Mouse (Mus musculus) thymus, adult 18-20 months (tissue): ENCODE results near the gene S100a16.

Experiments
- DNase-seq, 2 experiments: peaks; one replicate each; pipeline ENCODE4 v3.0.0; 2022; ENCODE audit warnings: mixed read lengths in 2 of 2

Gene S100a16

DNA sequence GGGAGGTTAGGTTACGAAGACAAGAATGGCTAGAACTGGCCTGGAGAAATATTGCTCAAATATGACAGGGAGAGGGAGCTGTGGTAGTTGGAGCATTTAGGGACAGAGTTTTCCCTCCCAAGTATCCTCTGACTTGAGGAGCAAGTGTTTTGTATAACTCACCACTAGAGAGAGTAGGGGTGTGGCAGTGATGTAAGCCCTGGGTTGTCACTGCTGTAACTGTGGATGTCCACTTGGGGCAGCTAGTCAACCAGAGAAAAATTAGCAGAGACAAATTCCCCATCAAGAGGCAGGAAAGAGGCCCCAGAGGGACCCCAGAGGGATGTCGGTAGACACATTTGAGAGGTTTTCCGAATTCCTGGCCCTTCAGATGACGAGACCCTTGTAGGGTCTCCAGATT lies 11.6 kb upstream of the S100a16 start:
- DNase-seq = no peak

DNA sequence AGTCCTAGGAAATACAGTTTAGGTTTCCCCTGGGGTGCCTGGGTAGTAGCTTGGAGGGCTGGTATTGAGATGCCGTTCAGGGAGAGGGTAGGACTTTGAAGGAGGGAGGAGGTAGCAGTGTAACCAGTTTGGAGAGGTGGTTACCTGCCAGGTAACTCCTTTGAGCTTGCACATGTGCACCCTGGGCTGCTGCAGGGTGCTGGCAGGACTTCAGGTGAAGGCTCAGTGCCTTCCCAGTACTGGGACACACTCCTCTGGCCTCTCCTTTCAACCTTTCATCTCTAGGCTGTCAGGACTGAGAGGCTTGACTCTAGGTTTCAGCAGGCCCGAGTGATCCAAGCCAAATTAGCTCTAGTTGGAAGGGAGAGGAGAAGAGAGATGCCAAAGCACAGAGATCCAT lies 11.0 kb upstream of the S100a16 start:
- no peak for DNase-seq

DNA sequence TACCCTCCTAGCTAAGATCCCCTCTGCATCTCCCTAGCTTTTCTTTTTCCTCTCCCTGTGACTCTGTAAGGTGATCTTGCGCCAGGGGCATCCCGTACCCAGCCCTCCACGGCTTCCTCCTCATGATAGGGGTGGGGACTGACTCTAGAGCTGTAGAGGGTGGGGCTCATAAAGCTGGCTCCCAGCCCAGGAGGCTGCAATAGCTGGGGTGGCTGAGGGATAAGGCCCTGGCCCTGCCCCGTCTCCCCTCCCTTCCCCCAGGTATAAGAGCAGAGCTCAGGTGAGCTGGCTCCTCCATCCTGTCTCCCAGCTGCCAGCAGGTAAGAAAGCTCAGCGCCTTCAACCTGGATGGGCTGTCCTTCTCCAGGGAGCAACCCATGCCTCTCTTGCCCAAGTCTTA lies 10.5 kb upstream of the S100a16 start, which contains the start of gene S100a14:
TSS of gene S100a14 (plus strand) at position 277 of the 400 bp plus-strand sequence.
- DNase-seq = no peak

DNA sequence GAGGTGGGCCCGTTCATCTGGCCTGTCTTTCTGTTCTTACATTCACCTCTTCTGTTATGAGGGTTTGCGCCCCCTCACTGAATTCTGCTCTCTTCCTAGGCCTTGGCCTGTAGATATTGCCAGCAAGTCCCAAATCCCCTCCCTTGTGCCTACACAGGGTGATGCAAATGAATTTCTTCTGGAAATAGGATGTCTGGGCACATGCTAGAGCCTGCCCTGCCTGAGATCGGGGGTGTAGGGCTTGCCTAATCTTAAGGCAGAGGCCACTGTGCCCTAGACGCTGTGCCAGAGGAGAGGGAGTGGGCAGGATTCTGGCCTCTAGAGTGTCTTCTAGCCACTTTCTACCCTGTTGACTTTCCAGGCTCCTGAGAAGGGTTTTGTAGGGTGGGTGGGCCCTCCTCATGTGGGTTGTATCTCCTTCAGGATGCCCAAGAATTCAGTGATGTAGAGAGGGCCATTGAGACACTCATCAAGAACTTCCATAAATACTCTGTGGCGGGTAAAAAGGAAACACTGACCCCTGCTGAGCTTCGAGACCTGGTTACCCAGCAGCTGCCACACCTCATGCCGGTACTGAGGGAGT lies 9.7 kb upstream of the S100a16 start:
- no peak for DNase-seq

DNA sequence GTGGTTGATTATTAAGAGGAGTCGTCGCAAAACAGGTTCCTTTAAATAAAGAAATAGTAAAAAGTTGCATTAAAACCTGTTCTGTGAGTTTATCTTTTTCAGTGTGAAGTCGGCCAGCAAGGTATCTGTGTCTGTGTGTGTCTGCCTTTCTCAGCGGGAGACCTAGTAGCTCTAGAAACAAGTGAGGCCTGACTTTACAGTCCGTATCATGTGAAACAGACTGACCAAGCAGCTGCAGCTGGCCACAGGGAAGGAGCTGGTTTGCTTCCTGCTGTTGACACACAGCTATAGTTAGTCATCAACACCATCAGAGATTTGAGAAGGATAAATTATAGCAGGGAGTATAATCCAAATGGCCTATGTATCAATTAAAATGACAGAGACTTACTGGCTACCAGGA lies 5.3 kb upstream of the S100a16 start:
- DNase-seq = no peak

DNA sequence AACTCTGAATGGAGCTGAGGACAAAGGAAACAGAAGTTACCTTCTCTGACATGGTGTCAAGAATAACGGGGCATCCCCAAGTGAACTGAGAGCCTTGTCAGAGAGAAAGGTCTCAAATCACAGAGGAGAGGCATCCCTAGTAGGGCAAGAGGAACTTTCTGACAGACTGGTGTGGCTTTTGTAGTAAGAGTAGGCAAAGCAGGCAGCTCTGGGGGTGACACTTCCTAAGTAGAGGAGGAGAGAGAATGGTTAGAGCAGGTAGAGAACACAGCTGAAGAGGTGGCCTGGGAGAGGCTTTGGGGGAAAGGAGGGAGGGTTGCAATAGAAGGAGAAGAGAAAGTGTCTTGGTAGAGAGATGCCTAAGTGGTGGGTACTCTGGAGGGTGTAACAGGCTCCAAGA lies 1.6 kb upstream of the S100a16 start:
- DNase-seq = no peak

DNA sequence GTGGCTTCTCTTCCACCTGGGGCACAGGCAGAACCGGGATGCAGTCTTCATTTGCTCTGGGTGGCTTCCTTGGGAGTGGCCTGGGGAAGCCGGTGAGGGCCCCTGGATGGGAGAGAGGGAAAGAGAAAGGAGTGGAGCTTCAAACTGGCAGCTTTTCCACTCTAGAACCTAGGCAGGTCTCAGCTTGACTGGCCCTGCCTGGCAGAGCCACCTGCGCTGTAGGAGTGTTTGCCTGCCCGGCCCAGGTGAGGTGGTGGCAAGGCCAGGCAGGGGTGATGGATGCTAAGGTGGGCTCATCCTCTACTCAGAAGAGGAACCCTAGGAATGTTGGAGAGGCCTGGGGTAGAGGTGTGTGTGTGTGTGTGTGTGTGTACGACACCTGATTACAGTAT lies 847 bp downstream of the S100a16 start:
- DNase-seq = no peak

DNA sequence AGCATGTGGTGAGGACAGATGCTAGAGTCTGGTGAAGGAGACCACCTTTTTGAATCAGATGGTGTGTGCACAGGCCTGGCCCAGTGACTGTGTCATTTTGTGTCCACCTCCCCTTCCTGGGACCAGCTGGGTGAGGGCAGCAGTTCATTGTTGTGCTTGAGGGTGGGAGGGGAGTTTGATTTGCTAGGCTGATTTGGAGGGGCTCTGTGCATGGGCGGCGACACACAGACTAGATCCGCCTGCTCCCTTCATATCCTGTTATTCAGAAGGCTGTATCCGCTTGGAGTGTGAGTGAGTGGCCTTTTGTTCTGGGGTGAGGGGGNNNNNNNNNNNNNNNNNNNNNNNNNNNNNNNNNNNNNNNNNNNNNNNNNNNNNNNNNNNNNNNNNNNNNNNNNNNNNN lies 3.9 kb downstream of the S100a16 start:
- no peak for DNase-seq

DNA sequence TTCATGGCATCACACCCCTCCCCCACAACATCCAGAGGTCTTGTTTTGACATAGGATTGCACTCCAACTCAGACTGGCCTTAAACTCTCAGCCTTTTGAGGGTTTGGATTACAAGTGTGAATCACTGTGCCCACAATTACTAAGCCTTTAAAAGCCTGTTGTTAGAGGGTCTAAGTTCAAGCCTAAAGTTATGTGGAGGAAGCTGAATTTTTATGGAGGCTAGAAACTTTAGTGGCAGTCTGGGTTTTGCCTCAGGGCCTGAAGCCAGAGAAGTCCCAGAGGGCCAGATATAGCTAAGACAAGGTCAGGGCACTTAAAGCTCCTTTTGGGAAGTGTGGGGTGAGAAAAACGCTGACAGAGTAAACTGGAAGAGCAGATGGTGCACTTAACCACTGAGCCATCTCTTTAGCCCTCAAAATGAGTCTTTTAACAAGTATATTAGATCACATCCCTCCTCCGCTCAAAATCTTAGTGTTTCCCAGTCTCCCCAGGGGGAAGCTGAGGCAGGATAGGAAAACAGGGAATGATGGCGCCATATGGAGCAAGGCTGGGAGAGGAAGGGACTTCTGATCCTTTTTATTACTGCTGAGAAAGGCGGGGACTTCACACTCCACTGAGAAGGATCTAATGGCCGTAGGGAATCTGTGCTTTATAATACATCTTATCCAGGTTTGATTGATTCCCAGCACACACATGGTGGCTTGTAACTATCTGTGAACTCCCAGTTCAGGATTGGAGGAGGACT lies 12.8 kb downstream of the S100a16 start:
- DNase-seq = no peak

DNA sequence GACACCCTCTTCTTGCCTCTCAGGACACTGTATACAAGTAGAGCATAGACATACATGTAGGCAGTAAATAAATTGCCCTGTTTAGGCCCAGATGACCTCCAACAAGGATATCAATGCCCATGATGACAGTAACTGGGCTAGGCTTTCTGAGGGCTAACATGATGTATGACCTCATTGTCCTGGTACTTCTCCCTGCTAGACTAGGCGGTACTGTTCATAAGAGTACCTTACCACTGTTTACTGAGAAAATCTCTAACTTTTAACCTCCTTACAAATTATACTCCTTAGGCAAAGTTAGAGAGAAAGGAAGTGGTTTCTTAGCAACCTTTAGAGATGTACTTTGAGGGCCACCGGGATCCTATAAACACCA lies 13.4 kb downstream of the S100a16 start:
- no peak for DNase-seq

DNA sequence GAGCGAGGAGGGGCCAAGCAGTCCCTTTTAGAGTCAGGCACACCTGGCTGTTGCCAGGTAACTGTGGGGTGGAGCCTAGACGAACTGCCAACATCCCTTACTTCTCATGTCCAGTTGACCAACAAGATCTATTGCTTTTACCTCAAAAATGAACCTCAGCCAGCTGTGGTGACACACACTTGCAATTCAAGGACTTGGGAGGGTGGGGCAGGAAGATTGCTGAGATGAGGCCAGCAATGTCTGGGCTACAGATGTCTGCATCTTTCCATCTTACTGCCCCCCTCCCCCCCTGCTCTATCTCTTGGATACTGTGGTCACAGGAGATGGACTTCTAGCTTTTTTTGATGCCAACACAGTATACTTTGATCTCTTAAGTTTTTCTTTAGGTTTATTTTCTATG lies 15.2 kb downstream of the S100a16 start:
- DNase-seq = no peak

DNA sequence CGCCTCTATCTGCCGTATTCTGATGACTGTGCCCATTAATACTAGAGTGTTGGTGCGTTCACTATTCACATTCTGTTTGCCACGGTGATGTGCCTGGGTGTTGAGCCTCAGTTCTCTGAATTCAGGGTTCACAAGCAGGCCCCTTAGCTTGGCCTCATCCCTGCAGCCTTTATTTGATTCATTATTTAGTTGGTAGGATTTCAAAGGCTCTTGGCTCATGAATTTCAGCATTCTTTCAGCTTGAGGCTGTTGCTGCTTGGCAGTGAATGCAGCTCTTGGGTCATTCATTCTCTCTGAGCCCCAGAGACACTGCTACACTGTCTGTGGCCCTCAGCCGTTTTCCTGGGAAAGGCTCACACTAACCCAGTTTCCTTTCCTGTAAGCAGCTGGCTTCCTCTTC lies 18.9 kb downstream of the S100a16 start:
- no peak for DNase-seq

DNA sequence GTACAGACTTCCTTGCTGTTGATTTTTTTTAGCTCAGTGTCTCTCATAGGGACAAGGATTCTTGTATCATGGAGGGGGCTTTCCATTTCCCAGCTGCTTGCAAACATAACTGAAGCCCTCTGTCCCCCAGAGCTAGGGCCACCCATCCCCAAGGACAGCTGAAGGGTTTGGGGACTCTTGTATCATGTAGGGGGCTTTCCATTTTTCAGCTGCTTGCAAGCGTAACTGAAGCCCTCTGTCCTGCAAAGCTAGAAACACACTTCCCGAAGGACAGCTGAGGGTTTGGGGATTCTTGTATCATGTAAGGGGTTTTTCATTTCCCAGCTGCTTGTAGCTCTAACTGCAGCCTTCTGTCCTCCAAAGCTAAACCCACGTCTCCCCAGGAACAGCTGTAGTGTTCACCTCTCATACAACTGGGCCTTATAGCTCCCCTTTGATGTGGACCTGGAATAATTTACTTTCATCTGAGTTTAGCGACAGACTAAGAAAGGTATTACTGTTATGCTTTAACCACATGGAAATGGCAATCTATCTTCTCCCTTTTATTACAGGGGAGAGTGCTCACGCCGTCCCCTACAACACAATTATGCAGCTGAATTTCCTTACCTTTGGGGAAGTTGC lies 23.1 kb downstream of the S100a16 start, which contains the start of gene S100a3:
TSS of gene S100a3 (plus strand) at position 571 of the 621 bp plus-strand sequence.
- no peak for DNase-seq

DNA sequence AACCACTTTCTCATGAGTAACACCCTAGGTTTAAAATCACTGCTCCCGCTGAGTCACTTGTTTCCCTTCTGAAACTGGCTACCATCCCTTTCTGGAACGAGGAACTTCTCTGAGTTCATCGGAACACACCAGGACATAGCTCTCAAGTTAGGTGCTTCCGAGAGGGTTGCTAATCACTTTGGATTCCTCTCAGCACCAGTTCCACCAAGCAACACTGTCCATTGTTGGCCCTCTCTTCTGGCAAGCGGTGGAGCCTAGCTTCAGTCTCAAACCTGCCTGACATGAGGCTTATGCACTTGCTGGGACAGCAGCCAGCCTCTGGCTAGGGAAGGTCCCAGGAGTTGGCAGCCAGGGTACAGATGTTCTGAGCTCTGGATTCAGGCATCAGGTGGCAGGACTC lies 37.6 kb downstream of the S100a16 start:
- no peak for DNase-seq

DNA sequence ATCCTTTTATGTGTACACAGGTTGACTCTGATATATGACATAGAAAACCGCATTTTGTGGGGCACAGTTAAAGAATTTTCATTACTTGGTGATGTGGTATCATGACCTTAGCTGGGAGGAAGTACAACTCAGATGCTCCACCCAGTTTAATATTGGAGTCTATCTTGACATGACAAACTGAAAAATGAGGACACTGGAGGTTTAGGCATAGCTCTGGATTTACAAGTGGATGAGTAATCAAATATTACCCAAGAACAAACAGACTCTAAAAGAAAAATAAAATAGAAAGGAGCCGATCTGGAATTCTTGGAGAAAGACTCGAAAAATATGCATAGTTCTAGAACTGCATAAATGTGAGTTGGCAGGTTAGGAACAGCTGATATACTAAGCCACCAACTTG lies 38.3 kb downstream of the S100a16 start:
- no peak for DNase-seq

DNA sequence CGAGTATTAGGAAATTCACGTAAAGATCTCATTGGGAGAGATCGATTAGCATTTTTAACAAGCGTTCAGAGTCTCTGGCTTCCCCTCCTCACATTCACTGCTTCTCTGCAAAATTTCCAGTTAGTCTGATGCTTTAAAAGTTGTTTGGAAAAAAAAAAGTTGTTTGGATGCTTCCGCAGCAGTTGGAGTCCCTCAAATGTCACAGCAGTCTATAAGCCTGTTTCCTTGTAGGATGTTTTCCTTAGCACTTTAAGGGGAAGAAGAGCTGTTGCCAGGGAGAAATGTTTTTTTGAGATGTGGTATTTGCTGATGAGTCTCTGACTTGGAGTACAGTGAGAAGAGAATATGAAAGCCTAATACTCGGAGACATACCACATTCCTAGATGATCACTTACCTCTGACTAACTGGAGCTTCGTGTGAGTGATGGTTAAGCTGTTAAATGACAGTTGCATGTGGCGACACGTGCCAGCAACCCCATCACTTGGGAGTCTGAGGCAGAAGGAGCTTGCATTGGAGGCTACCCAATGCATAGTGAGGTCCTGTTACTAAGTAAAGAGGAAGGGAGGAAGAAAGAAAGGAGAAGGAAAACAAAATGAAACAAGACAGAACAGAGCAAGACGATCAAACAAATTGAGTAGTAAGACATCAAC lies 39.4 kb downstream of the S100a16 start:
- no peak for DNase-seq

DNA sequence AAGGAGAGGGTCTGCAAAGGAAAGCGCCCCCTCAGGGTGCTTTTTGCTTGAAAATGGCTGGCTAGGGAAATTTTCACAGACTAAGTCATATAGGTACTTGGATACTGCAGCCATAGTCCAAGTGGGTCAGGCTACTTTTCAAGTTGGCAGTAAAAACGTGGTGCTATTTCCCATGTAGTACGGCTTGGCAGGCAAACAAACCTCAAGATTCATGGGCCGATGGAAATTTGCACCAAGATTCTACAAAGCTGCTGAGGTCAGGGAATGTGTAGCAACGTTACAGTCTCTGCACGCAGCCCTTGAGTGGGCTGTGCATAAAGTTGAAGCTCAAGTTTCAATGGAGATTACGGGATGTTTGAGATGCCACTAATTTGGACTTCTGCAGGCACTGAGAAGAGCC lies 42.4 kb downstream of the S100a16 start:
- DNase-seq = no peak

DNA sequence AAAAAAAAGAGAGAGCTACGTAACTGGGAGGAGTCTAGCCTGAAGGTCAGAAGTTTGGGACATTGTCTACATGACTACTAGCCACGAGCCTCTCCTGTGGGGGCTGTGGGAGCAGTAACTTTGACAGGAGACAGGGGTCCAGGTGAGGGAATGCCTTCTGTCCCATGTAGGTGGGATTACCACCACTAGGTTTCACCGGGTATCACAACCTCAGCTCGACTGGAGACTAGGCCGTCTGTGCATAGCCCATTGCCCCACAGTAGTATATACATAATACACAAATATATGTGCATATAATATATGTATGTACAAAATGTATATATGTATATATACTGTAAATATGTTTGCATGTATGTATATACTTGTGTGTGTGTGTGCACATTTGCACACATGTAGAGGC lies 44.1 kb downstream of the S100a16 start:
- DNase-seq = no peak

DNA sequence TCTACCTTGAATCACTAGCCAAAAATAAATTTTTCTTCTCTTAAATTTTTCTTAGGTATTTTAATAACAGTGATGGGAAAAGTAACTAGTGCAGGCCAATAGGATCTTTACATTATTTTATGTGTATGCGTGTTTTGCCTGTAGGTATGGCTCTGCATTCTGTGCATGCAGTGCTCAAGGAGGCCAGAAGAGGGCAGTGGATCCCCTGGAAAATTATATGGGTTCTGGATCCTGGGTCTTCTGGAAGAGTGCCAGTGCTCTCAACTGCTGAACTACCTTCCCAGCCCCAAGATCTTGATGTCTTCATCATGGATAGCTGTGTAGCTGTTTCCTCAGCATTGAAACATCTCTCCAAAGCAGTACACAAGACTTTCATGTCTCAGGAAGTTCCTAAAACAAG lies 45.1 kb downstream of the S100a16 start:
- no peak for DNase-seq

DNA sequence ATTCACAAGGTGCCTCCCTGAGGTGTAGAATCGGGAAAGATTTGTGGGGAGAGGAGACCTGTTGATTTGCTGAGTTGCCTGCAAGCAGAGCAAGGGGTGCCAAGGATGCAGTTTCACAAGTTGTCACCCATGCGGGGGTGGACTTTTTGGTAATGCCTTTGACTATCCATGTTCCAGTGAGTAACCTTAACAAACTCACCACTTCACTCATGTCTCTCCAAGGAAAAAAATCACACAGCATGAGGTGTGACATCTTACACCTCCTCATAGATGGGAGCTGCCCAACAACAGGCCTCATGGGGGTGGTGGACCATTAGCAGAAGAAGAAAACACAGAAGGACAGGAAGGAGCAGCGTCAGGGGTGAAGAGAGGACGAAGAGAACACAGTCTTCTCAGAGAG lies 45.5 kb downstream of the S100a16 start:
- no peak for DNase-seq

DNA sequence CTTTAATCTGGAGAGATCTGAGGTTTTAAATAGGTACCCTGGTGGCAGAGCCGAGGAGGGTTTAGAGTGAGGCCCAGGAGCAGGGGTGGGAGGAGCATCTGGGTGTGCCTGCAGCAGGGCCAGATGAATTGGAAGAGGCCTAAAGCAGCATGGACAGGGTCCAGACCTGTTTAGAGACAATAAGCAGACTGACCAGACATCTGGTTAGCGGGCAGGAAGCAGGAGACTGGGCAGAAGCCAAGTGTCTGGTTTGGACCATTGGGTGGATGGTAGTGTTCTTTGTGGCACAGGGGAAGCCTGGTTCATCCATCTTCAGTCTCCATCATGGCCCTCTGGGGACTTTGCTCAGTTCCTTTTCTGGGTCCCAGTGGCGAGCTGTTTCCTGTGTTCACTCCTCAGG lies 46.8 kb downstream of the S100a16 start:
- no peak for DNase-seq

DNA sequence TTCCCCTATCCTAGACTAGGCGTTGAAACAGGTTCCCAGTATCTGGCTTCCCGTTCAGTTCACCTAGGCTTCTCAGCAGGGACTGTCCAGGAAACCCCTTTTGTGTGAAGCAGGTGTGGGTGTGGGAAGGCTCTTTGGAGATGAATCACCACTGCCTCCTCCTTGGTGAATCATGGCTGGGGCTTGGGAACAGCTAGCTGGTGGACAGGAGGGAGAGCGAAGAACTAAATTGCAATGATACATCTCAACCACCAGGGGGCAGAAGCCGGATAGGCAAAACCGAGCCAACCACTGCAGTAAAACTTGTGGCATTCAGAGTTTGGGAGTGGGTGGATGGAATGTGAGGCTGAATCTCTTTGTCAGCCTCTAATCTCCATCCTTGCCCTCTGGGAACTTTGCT lies 48.5 kb downstream of the S100a16 start:
- peak; percentile 35 to 38 for DNase-seq

DNA sequence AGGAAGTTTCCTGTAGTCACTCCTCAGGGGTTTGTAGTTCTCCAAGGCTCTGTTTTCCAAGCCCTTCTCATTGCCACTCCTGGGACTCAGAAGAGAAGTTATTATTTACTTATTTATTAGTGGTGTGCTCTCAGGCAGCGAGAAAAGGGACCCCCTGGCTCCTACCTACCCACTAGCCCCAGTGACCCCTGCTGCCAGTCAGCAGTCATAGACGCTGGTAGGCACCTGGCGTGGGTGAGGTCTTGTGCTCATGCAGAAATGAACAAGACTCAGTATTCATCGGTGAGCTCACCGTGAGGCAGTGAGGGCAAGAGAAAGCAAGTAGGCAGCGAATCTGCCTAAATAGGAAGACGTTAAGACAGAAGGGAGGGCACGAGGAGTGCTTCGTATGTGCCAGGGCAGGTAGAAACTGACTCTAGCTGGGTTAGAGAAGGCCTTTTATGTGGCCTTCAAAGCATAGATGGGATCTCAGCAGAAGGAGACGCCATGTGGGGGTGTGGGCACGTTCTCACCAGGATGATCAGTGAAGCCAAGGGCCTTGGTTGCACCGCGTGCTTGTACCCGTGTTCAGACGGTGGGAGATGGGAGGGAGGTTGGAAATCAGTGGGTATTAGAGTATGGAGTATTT lies 49.1 kb downstream of the S100a16 start:
- peak; percentile 21 to 36 for DNase-seq
